In the genomic region with DNA sequence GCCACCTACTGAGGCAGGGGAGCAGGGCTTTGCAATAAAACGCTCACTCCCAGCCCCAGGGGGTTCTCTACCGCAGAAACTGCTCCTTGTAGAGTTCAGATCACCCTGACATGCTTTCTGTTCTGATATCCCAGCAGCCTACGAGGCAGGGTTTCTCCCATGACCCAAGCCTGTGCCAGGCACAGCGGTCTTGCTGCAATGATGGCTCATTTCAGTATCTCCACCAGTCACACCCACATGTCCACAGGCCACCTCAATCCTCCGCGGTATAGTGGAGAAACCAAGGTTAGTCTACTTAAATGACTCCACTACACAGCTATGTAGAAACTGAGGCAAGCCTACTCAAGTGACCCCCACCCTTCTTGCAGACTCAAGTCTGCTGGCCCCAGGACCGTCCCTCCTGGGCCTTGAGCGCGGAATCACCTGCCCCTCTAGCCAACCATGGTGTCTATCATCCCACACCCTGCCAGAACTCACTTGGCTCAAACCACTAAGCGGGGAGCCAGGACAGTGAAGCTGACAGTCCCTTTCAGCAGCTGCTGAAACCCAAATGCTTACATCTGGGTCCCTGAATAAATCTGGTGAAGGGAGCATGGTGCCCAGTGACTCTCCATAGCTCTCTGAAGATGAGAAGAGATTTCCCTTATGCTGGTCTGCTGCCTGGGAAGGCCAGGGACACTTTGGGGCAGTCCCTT, we compare ENCODE assay signal across 8 mouse cellular contexts. TPM values are rescaled to one million over a fixed set of nuclear protein-coding genes. Genes with fewer than 3 reads are reported as not detected.
DNase-seq lines count a peak whose midpoint lies in the region; ATAC-seq and TF ChIP-seq lines count a peak whose summit lies in the region.
"Had no signal": no experiment of that assay in that cellular context is flagged by ENCODE, and none has a peak within 500 bp of the region (broad histone marks: within the 10 kb centered on the region; RNA-seq: fewer than 3 reads in every experiment).

No protein-coding gene starts in this region.

- ATAC-seq in kidney, embryonic 15.5 days (replicated peaks; ENCODE audit: low FRiP score): no peak
- peak; percentile 32 for ATAC-seq in hindbrain, embryonic 16.5 days

- no peak for DNase-seq in kidney, postnatal 25 days
- no peak for DNase-seq in spleen, adult 18-20 months
- DNase-seq in testis, postnatal 10 days (ENCODE audit: low spot score): no peak

- H3K9ac ChIP-seq in kidney, embryonic 15.5 days: no peak overlapping the region
- H3K9ac ChIP-seq in hindbrain, embryonic 16.5 days (ENCODE audit: low read depth, low read length): no peak overlapping the region

- H3K4me3 ChIP-seq in kidney, embryonic 15.5 days (replicated peaks): no peak overlapping the region
- no peak overlapping the region; the same call in 1 of the 2 replicates for H3K4me3 ChIP-seq in brown adipose tissue, adult 24 weeks (ENCODE audit: insufficient read depth, low read depth, low read length)
- H3K4me3 ChIP-seq in hindbrain, embryonic 16.5 days (ENCODE audit: low read length): no peak overlapping the region
- H3K4me3 ChIP-seq in myocyte: no peak overlapping the region

- H3K4me2 ChIP-seq in kidney, embryonic 15.5 days: peak overlapping the region; percentile 81; the same call in 1 of the 2 replicates
- no peak overlapping the region for H3K4me2 ChIP-seq in hindbrain, embryonic 16.5 days (ENCODE audit: low read length)
- H3K4me2 ChIP-seq in myocyte (ENCODE audit: low read depth): peak overlapping the region; percentile 85

- H3K79me2 ChIP-seq in myocyte (ENCODE audit: control insufficient read depth, insufficient read depth): peaks cover 40% of the 10 kb centered on the region

- no peaks in the 10 kb centered on the region for H3K27me3 ChIP-seq in kidney, embryonic 15.5 days
- H3K27me3 ChIP-seq in hindbrain, embryonic 16.5 days (replicated peaks; ENCODE audit: control insufficient read depth, insufficient read depth, low read length): peaks cover 22% of the 10 kb centered on the region
- H3K27me3 ChIP-seq in myocyte (ENCODE audit: control insufficient read depth, insufficient read depth, insufficient read length): no peaks in the 10 kb centered on the region

- WGBS in kidney, embryonic 15.5 days: 69% methylated on average over 10 of the region's 10 CpGs
- 78% methylated on average over 10 of the region's 10 CpGs for WGBS in hindbrain, embryonic 16.5 days

- H3ac ChIP-seq in myocyte (ENCODE audit: control insufficient read depth, insufficient read length): no peak overlapping the region

- H3K9me3 ChIP-seq in kidney, embryonic 15.5 days (replicated peaks): no peaks in the 10 kb centered on the region
- H3K9me3 ChIP-seq in hindbrain, embryonic 16.5 days (ENCODE audit: control insufficient read depth, low read length): no peaks in the 10 kb centered on the region

- no peaks in the 10 kb centered on the region for H3K36me3 ChIP-seq in kidney, embryonic 15.5 days
- no peaks in the 10 kb centered on the region for H3K36me3 ChIP-seq in hindbrain, embryonic 16.5 days (ENCODE audit: control insufficient read depth, insufficient read depth, low read length)
- H3K36me3 ChIP-seq in myocyte (ENCODE audit: control insufficient read depth, insufficient read depth): no peaks in the 10 kb centered on the region

- TF ChIP-seq POLR2A in myocyte (IDR thresholded peaks at IDR 0.05; ENCODE audit: insufficient read length, low read depth): no peak

- H3K27ac ChIP-seq in kidney, embryonic 15.5 days: peak overlapping the region; percentile 71
- peak overlapping the region; percentile 51 for H3K27ac ChIP-seq in brown adipose tissue, adult 24 weeks (replicated peaks; ENCODE audit: low read depth, low read length)
- 0 out of 2 replicates have a peak overlapping the region, but pooled peaks have one; percentile 6 for H3K27ac ChIP-seq in hindbrain, embryonic 16.5 days (ENCODE audit: low read depth, low read length)

- peaks cover 85% of the 10 kb centered on the region for H3K4me1 ChIP-seq in kidney, embryonic 15.5 days
- peaks cover 65% of the 10 kb centered on the region for H3K4me1 ChIP-seq in brown adipose tissue, adult 24 weeks (ENCODE audit: control insufficient read depth, insufficient read depth, insufficient read length, low read length)
- H3K4me1 ChIP-seq in hindbrain, embryonic 16.5 days (ENCODE audit: control insufficient read depth, insufficient read depth, low read depth, low read length): peaks cover 37% of the 10 kb centered on the region

TF ChIP-seq in myocyte, 11 proteins besides CTCF, POLR2A, EP300 and RAD21:
- no peak for TF ChIP-seq MYOD1 (IDR thresholded peaks at IDR 0.05; ENCODE audit: control insufficient read depth in 1 of 3, insufficient read length in 2 of 3, low read depth in 2 of 3)
- no peak for TF ChIP-seq TCF12 (IDR thresholded peaks at IDR 0.05; ENCODE audit: insufficient read depth, poor library complexity, severe bottlenecking)
- no peak for TF ChIP-seq CEBPB (IDR thresholded peaks at IDR 0.05; ENCODE audit: insufficient read depth, poor library complexity, severe bottlenecking)
- TF ChIP-seq POLR2AphosphoS2 (IDR thresholded peaks at IDR 0.05; ENCODE audit: insufficient read length, low read depth): no peak
- TF ChIP-seq MYOG (IDR thresholded peaks at IDR 0.05; ENCODE audit: control insufficient read depth in 1 of 3, insufficient read depth in 1 of 3, insufficient read length in 2 of 3, low read depth in 2 of 3): no peak
- no peak for TF ChIP-seq USF1 (IDR thresholded peaks at IDR 0.05; ENCODE audit: low read depth)
- no peak for TF ChIP-seq SRF (IDR thresholded peaks at IDR 0.05; ENCODE audit: control insufficient read depth, insufficient read length, low read depth)
TF ChIP-seq in myocyte: peak in this region for 0.

RNA-seq across cellular contexts. Expression of gene Rhbdf2, which starts 6.1 kb away (rescaled TPM):
- polyA plus RNA-seq in kidney, embryonic 15.5 days (2015; fragmentation: Nextera tagmentation; extraction: Ambion mirVana): 9.5 and 9.8 TPM in 2 replicates
- 4.4 and 8.2 TPM in 2 replicates for polyA plus RNA-seq in brown adipose tissue, adult 24 weeks (2012; ENCODE audit: insufficient read depth, insufficient read length, missing spikeins)
- polyA plus RNA-seq in hindbrain, embryonic 16.5 days (2015; fragmentation: Nextera tagmentation; extraction: Ambion mirVana): 1.7 and 2.1 TPM in 2 replicates
- 16.2 TPM for polyA plus RNA-seq in myocyte (2012; fragmentation: generic; extraction: Trizol)

RNA-seq across cellular contexts. Expression of gene Prcd, which starts 32.6 kb away (rescaled TPM):
- polyA plus RNA-seq in kidney, embryonic 15.5 days (2015; fragmentation: Nextera tagmentation; extraction: Ambion mirVana): 1.1 and 1.6 TPM in 2 replicates
- polyA plus RNA-seq in brown adipose tissue, adult 24 weeks (2012; ENCODE audit: insufficient read depth, insufficient read length, missing spikeins): 1.5 TPM in 1 of 2 replicates, not detected in the other
- polyA plus RNA-seq in hindbrain, embryonic 16.5 days (2015; fragmentation: Nextera tagmentation; extraction: Ambion mirVana): 3.1 and 4.2 TPM in 2 replicates
- polyA plus RNA-seq in myocyte (2012; fragmentation: generic; extraction: Trizol): 0.74 TPM

RNA-seq across cellular contexts. Expression of gene Cygb, which starts 33.4 kb away (rescaled TPM):
- polyA plus RNA-seq in kidney, embryonic 15.5 days (2015; fragmentation: Nextera tagmentation; extraction: Ambion mirVana): 13.7 and 16.0 TPM in 2 replicates
- polyA plus RNA-seq in brown adipose tissue, adult 24 weeks (2012; ENCODE audit: insufficient read depth, insufficient read length, missing spikeins): 13.4 and 18.7 TPM in 2 replicates
- polyA plus RNA-seq in hindbrain, embryonic 16.5 days (2015; fragmentation: Nextera tagmentation; extraction: Ambion mirVana): 34.4 and 37.4 TPM in 2 replicates
- 0.47 TPM for polyA plus RNA-seq in myocyte (2012; fragmentation: generic; extraction: Trizol)

RNA-seq across cellular contexts. Expression of gene Aanat, which starts 34.5 kb away (rescaled TPM):
- polyA plus RNA-seq in kidney, embryonic 15.5 days (2015; fragmentation: Nextera tagmentation; extraction: Ambion mirVana): not detected in 2 replicates
- polyA plus RNA-seq in brown adipose tissue, adult 24 weeks (2012; ENCODE audit: insufficient read depth, insufficient read length, missing spikeins): not detected in 2 replicates
- polyA plus RNA-seq in hindbrain, embryonic 16.5 days (2015; fragmentation: Nextera tagmentation; extraction: Ambion mirVana): 0.51 and 0.55 TPM in 2 replicates
- polyA plus RNA-seq in myocyte (2012; fragmentation: generic; extraction: Trizol): not detected
- polyA plus RNA-seq: kidney, adult 2 months had no signal

RNA-seq across cellular contexts. Expression of gene Ube2o, which starts 39.5 kb away (rescaled TPM):
- 7.3 and 7.4 TPM in 2 replicates for polyA plus RNA-seq in kidney, embryonic 15.5 days (2015; fragmentation: Nextera tagmentation; extraction: Ambion mirVana)
- 7.1 and 7.8 TPM in 2 replicates for polyA plus RNA-seq in brown adipose tissue, adult 24 weeks (2012; ENCODE audit: insufficient read depth, insufficient read length, missing spikeins)
- 16.4 and 16.6 TPM in 2 replicates for polyA plus RNA-seq in hindbrain, embryonic 16.5 days (2015; fragmentation: Nextera tagmentation; extraction: Ambion mirVana)
- 27.1 TPM for polyA plus RNA-seq in myocyte (2012; fragmentation: generic; extraction: Trizol)

Comparison
In these comparisons a context has a peak if more than half of its experiments do, and no peak if none do; other contexts are left out.
1. H3K27ac ChIP-seq: peak in every context shown above with its lines; median percentile 71 in kidney, embryonic 15.5 days; 51 in brown adipose tissue, adult 24 weeks; 6 in hindbrain, embryonic 16.5 days.